Mouse (Mus musculus): Measurements from ENCODE around the gene Vmn1r116.
"Not testable (repeated sequence)": the region's sequence is repeated elsewhere in the genome, so short reads cannot be mapped to it uniquely, and the experiment has no call there.

Vmn1r116 gene

GRCm38 (mm10) chr7:20871956-20872355 lies at the start of gene Vmn1r116:
Vmn1r116 (plus strand) TSS chr7:20872256.
- not testable (repeated sequence) for DNase-seq

DNA sequence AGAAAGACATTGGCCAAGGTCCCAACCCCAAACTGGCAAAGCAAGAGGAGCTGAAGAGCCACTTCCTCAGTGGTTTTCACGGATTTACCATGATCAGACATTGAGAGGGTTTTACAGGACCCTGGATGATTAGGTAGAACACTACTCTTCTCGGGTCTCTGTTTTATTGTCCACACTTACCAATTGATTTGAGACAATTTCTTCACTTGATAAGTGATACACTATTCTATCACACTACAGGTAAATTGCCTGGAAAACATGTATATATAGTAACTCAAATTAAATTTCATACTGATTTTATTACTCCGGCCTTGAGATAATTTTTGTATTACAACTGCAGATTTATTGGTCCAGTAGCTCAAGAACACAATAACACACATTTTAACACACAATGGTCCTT lies 27.2 kb upstream of the Vmn1r116 start, which contains the start of gene Vmn1r115:
Gene Vmn1r115, minus strand, starts transcription at position 101 of the 400 bp plus-strand sequence.
- not testable (repeated sequence) for DNase-seq

GRCm38 (mm10) chr7:20884021-20884420 lies 12.0 kb downstream of the Vmn1r116 start, which contains the start of gene Vmn1r117:
Vmn1r117 (minus strand) TSS chr7:20884121.
- not testable (repeated sequence) for DNase-seq

- DNase-seq = not testable (repeated sequence)
Measured at GRCm38 (mm10) chr7:20912247-20912646, 40.2 kb downstream of the Vmn1r116 start, which contains the start of gene Vmn1r118. Vmn1r118 (minus strand) TSS chr7:20912347.

Data from thymus, postnatal 4 days (tissue).